ENCODE assay signal across 8 mouse cellular contexts in genomic region chr5:65175035-65175917, GRCm38 (mm10). TPM values are rescaled to one million over a fixed set of nuclear protein-coding genes. Genes with fewer than 3 reads are reported as not detected.
DNase-seq lines count a peak whose midpoint lies in the region; ATAC-seq lines count a peak whose summit lies in the region.

No protein-coding gene starts in this region.

- H3K9me3 ChIP-seq in midbrain, embryonic 12.5 days, result no peaks in the 10 kb centered on the region

- 0 out of 2 replicates have a peak overlapping the region, but pooled peaks have one; percentile 31 for H3K27ac ChIP-seq in midbrain, embryonic 12.5 days (replicated peaks)

- H3K4me1 ChIP-seq in midbrain, embryonic 12.5 days, result no peaks in the 10 kb centered on the region; the same call in none of the 2 replicates

- 62% methylated on average over 26 of the region's 26 CpGs for WGBS in midbrain, embryonic 12.5 days

- no peaks in the 10 kb centered on the region for H3K27me3 ChIP-seq in midbrain, embryonic 12.5 days

- H3K4me3 ChIP-seq in midbrain, embryonic 12.5 days, result no peak overlapping the region

- H3K36me3 ChIP-seq in midbrain, embryonic 12.5 days, result no peaks in the 10 kb centered on the region

- ATAC-seq in frontal cortex, adult (ENCODE audit: low TSS enrichment), result peak; percentile 90
- ATAC-seq in midbrain, embryonic 12.5 days (ENCODE audit: low FRiP score, low read depth), result peak; percentile 66; the same call in 1 of the 2 replicates
- no peak for ATAC-seq in activated CD4-positive, CD25-positive, alpha-beta regulatory T cell, adult 4 months

- peak overlapping the region; percentile 25 for H3K4me2 ChIP-seq in midbrain, embryonic 12.5 days (replicated peaks)

- H3K9ac ChIP-seq in midbrain, embryonic 12.5 days (replicated peaks), result no peak overlapping the region

- DNase-seq in adrenal gland, postnatal 10 days, result peak; percentile 35
- DNase-seq in adrenal gland, adult 8-10 months, result no peak
- peak; percentile 95 for DNase-seq in brain, adult 2 months (ENCODE audit: low read depth, low spot score)
- DNase-seq in layer of hippocampus, postnatal 14 days (ENCODE audit: low spot score in 2 of 2), result peak; percentile 37 to 58
- no peak for DNase-seq in gastrocnemius, postnatal 4 days (ENCODE audit: low spot score in 2 of 2)

RNA-seq across cellular contexts. Expression of gene Wdr19, which starts 24.2 kb away (rescaled TPM):
- 1 to 10 TPM; 7.0 to 9.3 TPM for total RNA-seq in adrenal gland, postnatal 10 days (2021)
- 10 to 100 TPM; 10.9 to 21.2 (median 13.8) TPM for total RNA-seq in adrenal gland, adult 8-10 months (2022)
- total RNA-seq in layer of hippocampus, postnatal 14 days (2021), result 10 to 100 TPM; 19.2 to 20.1 TPM
- polyA plus RNA-seq in midbrain, embryonic 12.5 days (2016; fragmentation: Nextera tagmentation; extraction: Ambion mirVana), result 16.6 and 18.1 TPM in 2 replicates
- polyA plus RNA-seq in activated CD4-positive, CD25-positive, alpha-beta regulatory T cell, adult 4 months (2017; shearing (Covaris generic)), result 1 to 10 TPM; 2.5 to 3.2 TPM
- 1 to 10 TPM; 4.0 to 5.8 TPM for total RNA-seq in gastrocnemius, postnatal 4 days (2021)

Comparison
In these comparisons a context has a peak if more than half of its experiments do, and no peak if none do; other contexts are left out.
1. DNase-seq: peak in adrenal gland, postnatal 10 days (single experiment), brain, adult 2 months (single experiment) and layer of hippocampus, postnatal 14 days (2 of 2); none in adrenal gland, adult 8-10 months (single experiment) and gastrocnemius, postnatal 4 days (0 of 2).